ENCODE assay signal across 19 mouse cellular contexts in genomic region chr6:40818237-40818902, GRCm38 (mm10).
DNase-seq lines count a peak whose midpoint lies in the region; ATAC-seq lines count a peak whose summit lies in the region.
"Had no signal": no experiment of that assay in that cellular context is flagged by ENCODE, and none has a peak within 500 bp of the region (broad histone marks: within the 10 kb centered on the region; RNA-seq: fewer than 3 reads in every experiment).

No protein-coding gene starts in this region.

- H3K27ac ChIP-seq in hindbrain, embryonic 11.5 days (ENCODE audit: low read depth, low read length): no peak overlapping the region
- H3K27ac ChIP-seq in hindbrain, embryonic 12.5 days: no peak overlapping the region
- H3K27ac ChIP-seq: forebrain, embryonic 13.5 days; hindbrain, embryonic 15.5 days; layer of hippocampus, adult 2 months; limb, embryonic 13.5 days; stomach, embryonic 15.5 days had no signal

- DNase-seq in 3134 (ENCODE audit: extremely low read depth, insufficient read length, low spot score): peak; percentile 11
- peak; percentile 80 for DNase-seq in large intestine, adult 2 months (ENCODE audit: low read depth, low spot score)
- no peak for DNase-seq in layer of hippocampus, adult 11-12 months (ENCODE audit: low spot score)
- DNase-seq in hindbrain, embryonic 11.5 days (ENCODE audit: low spot score): no peak
- DNase-seq in layer of hippocampus, postnatal 10 days (ENCODE audit: low spot score in 2 of 2): no peak
- DNase-seq: adrenal gland, adult 8-10 months; cerebellum, adult 2 months; heart, adult 18-20 months; liver, postnatal 0 days; spleen, adult 18-20 months; thymus, postnatal 4 days had no signal

- H3K9ac ChIP-seq in hindbrain, embryonic 11.5 days (ENCODE audit: low read depth, low read length): no peak overlapping the region
- no peak overlapping the region for H3K9ac ChIP-seq in hindbrain, embryonic 12.5 days
- H3K9ac ChIP-seq: forebrain, embryonic 13.5 days; hindbrain, embryonic 15.5 days; limb, embryonic 13.5 days; liver, postnatal 0 days; stomach, embryonic 15.5 days had no signal

- no peaks in the 10 kb centered on the region for H3K36me3 ChIP-seq in hindbrain, embryonic 11.5 days (ENCODE audit: control insufficient read depth, insufficient read depth, low read length)
- no peaks in the 10 kb centered on the region for H3K36me3 ChIP-seq in hindbrain, embryonic 12.5 days
- H3K36me3 ChIP-seq: hindbrain, embryonic 15.5 days; limb, embryonic 13.5 days; stomach, embryonic 15.5 days had no signal

- H3K4me2 ChIP-seq in hindbrain, embryonic 11.5 days (replicated peaks; ENCODE audit: low read depth, low read length): no peak overlapping the region
- H3K4me2 ChIP-seq in hindbrain, embryonic 12.5 days (replicated peaks): no peak overlapping the region
- H3K4me2 ChIP-seq: forebrain, embryonic 13.5 days; hindbrain, embryonic 15.5 days; limb, embryonic 13.5 days; stomach, embryonic 15.5 days had no signal

- no peaks in the 10 kb centered on the region for H3K4me1 ChIP-seq in hindbrain, embryonic 11.5 days (replicated peaks; ENCODE audit: control insufficient read depth, insufficient read depth, low read length)
- no peaks in the 10 kb centered on the region for H3K4me1 ChIP-seq in hindbrain, embryonic 12.5 days
- H3K4me1 ChIP-seq: forebrain, embryonic 13.5 days; hindbrain, embryonic 15.5 days; limb, embryonic 13.5 days; stomach, embryonic 15.5 days had no signal

- H3K4me3 ChIP-seq in hindbrain, embryonic 11.5 days (ENCODE audit: low read depth, low read length): no peak overlapping the region
- H3K4me3 ChIP-seq in hindbrain, embryonic 12.5 days: no peak overlapping the region
- H3K4me3 ChIP-seq: forebrain, embryonic 13.5 days; hindbrain, embryonic 15.5 days; layer of hippocampus, adult 2 months; limb, embryonic 13.5 days; stomach, embryonic 15.5 days had no signal

- 33% methylated on average over 5 of the region's 5 CpGs for WGBS in large intestine, adult 2 months
- WGBS in hindbrain, embryonic 11.5 days: 86% methylated on average over 5 of the region's 5 CpGs
- WGBS in hindbrain, embryonic 12.5 days: 85% methylated on average over 5 of the region's 5 CpGs

- H3K9me3 ChIP-seq in hindbrain, embryonic 11.5 days (ENCODE audit: control insufficient read depth, low read length): no peaks in the 10 kb centered on the region
- no peaks in the 10 kb centered on the region for H3K9me3 ChIP-seq in hindbrain, embryonic 12.5 days (replicated peaks)
- H3K9me3 ChIP-seq: forebrain, embryonic 13.5 days; hindbrain, embryonic 15.5 days; limb, embryonic 13.5 days; stomach, embryonic 15.5 days had no signal

- peak; percentile 99 for ATAC-seq in CD4-positive, CD25-positive, alpha-beta regulatory T cell, adult 4 months
- ATAC-seq in common myeloid progenitor, adult 5-6 weeks (replicated peaks; ENCODE audit: low read depth, poor library complexity, severe bottlenecking): peak; percentile 96
- ATAC-seq in hindbrain, embryonic 11.5 days (ENCODE audit: low FRiP score): no peak
- ATAC-seq in hindbrain, embryonic 12.5 days (ENCODE audit: low FRiP score): no peak
- ATAC-seq: forebrain, embryonic 13.5 days; liver, postnatal 0 days had no signal

- no peaks in the 10 kb centered on the region for H3K27me3 ChIP-seq in hindbrain, embryonic 11.5 days (ENCODE audit: control insufficient read depth, insufficient read depth, low read length)
- H3K27me3 ChIP-seq in hindbrain, embryonic 12.5 days: no peaks in the 10 kb centered on the region
- H3K27me3 ChIP-seq: forebrain, embryonic 13.5 days; hindbrain, embryonic 15.5 days; limb, embryonic 13.5 days; stomach, embryonic 15.5 days had no signal

Comparison
In these comparisons a context has a peak if more than half of its experiments do, and no peak if none do; other contexts are left out.
1. DNase-seq: peak in 3134 (single experiment) and large intestine, adult 2 months (single experiment); none in layer of hippocampus, adult 11-12 months (single experiment), hindbrain, embryonic 11.5 days (single experiment) and layer of hippocampus, postnatal 10 days (0 of 2).
2. ATAC-seq: peak in CD4-positive, CD25-positive, alpha-beta regulatory T cell, adult 4 months (single experiment) and common myeloid progenitor, adult 5-6 weeks (single experiment); none in hindbrain, embryonic 11.5 days (single experiment) and hindbrain, embryonic 12.5 days (single experiment).